Mouse (Mus musculus): ENCODE data around the gene Gm11549. TPM values are rescaled to one million over a fixed set of nuclear protein-coding genes. Genes with fewer than 3 reads are reported as not detected.
A peak's percentile ranks its signal among the peaks of the same experiment; 100 is the strongest.

Gene Gm11549
- polyA plus RNA-seq, 1 experiment from 2014 or later: not detected

DNA sequence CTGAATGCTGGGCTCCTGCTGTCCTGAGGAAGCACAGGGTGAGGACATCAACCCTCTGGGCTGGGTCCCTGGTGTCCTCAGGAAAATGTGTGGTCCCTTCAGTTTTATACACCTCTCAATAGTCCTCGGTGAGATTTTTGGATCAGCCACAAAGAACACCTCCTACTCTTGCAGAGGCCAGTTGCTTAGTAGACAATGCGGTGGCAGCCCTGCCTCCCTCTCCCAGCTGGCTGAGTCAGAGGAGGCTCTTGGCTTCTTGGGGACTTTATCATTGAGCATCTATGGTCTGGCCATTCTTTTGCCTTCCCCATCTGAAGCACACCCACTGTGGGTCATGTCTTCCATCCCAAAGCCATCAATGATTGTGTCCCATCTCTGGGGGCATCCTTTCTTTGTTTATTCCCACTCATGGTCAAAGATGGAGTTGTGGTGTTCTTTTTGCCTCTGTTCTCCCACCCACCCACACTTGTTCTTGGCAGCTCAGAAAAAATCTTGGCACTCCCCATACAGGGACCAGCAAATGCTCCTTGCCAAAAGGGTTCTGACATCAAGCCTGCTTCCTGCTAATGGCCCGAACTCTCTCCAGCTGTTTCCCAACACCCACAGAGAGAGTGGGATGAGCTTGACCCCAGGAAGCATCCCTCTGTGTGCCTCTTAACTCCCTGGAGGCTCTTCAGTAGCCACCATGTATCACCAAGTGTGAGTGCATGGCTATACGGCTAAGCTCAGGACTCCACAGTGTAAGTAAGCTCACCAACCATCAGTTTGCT lies 16.3 kb upstream of the Gm11549 start:
- WGBS (ENCODE audit: insufficient replicate concordance): 68% methylated on average over 4 of the region's 4 CpGs
- ATAC-seq (ENCODE audit: low read depth): no peak
- no peak overlapping the region for H3K4me2 ChIP-seq
- no peak overlapping the region for H3K27ac ChIP-seq
- no peaks in the 10 kb centered on the region for H3K9me3 ChIP-seq (replicated peaks)
- H3K4me3 ChIP-seq (replicated peaks): no peak overlapping the region
- H3K9ac ChIP-seq: no peak overlapping the region
- 0 out of 2 replicates have a peak, but pooled peaks cover under 1% of the 10 kb centered on the region for H3K4me1 ChIP-seq (replicated peaks)
- peaks cover 5% of the 10 kb centered on the region; the same call in 1 of the 2 replicates for H3K27me3 ChIP-seq
- no peak for DNase-seq
- no peaks in the 10 kb centered on the region for H3K36me3 ChIP-seq

DNA sequence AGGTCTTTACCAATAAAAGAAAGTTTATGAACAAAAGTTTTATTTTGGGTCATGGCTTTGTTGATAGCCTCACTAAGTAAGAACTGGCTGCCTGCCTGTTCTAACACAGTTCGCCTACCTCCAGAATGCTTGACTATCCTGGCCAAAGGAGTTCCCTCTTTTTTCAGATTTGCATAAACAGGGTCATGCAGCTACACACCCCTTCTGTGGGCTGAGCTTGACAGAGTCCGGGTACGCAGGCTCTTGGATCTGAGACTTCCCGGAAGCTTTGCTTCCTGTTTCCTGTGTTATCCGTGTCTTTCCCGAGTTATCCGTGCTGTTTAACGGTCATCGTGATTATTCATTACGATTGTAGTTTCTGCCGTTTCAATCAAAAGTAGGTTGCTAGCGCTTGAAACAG lies 14.4 kb upstream of the Gm11549 start:
- Histone ChIP-seq H3K27me3 (peaks cover 21% of the 10 kb centered on the region), H3K27ac (no peak overlapping the region), H3K4me3 (replicated peaks) (no peak overlapping the region), H3K4me2 (no peak overlapping the region), H3K4me1 (replicated peaks) (0 out of 2 replicates have a peak, but pooled peaks cover 3% of the 10 kb centered on the region), H3K9ac (no peak overlapping the region), H3K36me3 (no peaks in the 10 kb centered on the region), H3K9me3 (replicated peaks) (no peaks in the 10 kb centered on the region)
- ATAC-seq (ENCODE audit: low read depth) (no peak), DNase-seq (no peak)
- WGBS (ENCODE audit: insufficient replicate concordance): 71% methylated on average over 12 of the region's 12 CpGs

DNA sequence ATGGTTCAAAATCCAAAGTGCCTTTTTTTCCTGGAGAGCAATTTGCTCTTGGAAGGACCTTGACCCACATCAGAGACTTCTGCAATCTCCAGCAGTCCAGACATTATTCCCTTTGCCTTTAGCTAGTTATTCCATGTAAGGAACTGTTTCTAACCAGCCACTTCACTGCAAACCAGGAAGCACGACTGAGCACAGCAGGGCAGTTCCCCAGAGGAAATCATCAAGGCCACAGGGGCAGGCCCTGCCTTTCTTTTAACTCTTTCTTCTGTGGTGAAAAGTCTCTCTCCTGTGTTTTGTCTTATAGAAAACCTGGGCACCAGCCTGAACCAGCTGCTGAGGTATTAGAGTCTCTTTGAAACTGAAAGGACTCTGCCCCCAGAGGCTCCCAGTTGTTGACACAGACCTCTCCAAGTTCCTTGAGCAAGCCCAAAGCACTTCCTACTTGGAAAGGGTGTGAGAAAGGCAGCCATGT lies 11.6 kb upstream of the Gm11549 start:
- Histone ChIP-seq H3K27me3 (peaks cover 28% of the 10 kb centered on the region), H3K4me1 (replicated peaks) (0 out of 2 replicates have a peak, but pooled peaks cover 3% of the 10 kb centered on the region), H3K9me3 (replicated peaks) (no peaks in the 10 kb centered on the region), H3K9ac (no peak overlapping the region), H3K4me2 (no peak overlapping the region), H3K36me3 (no peaks in the 10 kb centered on the region), H3K4me3 (replicated peaks) (no peak overlapping the region), H3K27ac (no peak overlapping the region)
- 0% methylated on average over 1 of the region's 1 CpGs for WGBS (ENCODE audit: insufficient replicate concordance)
- DNase-seq (no peak), ATAC-seq (ENCODE audit: low read depth) (no peak)

DNA sequence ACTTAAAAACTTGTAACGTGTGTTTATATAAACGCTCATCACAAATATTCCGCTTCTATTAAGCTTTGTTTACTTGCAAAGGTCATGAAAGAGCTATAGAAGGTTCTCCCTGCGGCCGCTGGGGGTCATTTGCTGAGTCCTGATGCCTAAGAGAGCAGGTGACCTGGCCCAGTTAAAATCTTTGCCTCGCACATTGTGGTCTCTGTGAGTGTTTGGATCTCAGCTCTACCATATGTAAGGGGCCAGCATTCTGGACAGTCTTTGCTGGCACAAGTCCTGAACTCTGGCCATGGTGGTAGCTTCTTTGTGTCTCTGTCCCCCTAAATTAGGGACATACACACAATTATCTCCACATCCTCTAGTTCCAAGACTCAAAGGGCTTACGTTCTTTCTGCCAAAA lies 11.1 kb upstream of the Gm11549 start:
- Histone ChIP-seq H3K4me1 (replicated peaks) (0 out of 2 replicates have a peak, but pooled peaks cover 3% of the 10 kb centered on the region), H3K36me3 (no peaks in the 10 kb centered on the region), H3K9me3 (replicated peaks) (no peaks in the 10 kb centered on the region), H3K4me3 (replicated peaks) (no peak overlapping the region), H3K27me3 (peaks cover 28% of the 10 kb centered on the region), H3K27ac (no peak overlapping the region), H3K9ac (no peak overlapping the region), H3K4me2 (0 out of 2 replicates have a peak overlapping the region, but pooled peaks have one; percentile 56)
- DNase-seq: no peak
- 46% methylated on average over 7 of the region's 7 CpGs for WGBS (ENCODE audit: insufficient replicate concordance)
- no peak for ATAC-seq (ENCODE audit: low read depth)

DNA sequence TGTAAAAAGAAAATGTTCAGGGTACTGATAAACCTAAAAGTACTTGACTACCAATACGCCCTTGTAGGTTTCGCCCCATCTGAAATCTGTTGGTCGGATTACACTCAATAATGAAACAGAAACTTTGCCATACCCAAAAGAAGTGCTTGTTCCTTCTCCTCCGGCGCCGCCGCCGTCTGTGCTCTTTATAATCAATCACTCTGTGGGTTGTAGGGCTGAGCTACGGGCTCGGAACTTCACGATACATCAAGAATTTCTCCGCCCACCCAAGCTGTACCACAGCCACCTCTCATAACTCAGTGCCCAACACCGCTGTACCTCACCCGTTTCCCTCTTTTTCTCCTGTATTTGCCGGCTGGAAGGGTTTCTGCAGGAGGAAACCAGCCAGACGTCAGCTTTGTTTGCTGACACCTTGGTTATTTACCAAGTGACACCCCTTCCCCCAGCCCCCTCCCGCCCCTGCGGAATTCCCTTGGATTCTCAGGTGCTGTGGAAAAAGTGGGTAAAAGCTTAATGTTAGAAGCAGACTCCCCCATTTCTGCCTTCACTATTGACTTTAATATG lies 10.4 kb upstream of the Gm11549 start:
- Histone ChIP-seq H3K4me3 (replicated peaks) (peak overlapping the region; percentile 43), H3K27me3 (peaks cover 28% of the 10 kb centered on the region), H3K4me1 (replicated peaks) (0 out of 2 replicates have a peak, but pooled peaks cover 3% of the 10 kb centered on the region), H3K9me3 (replicated peaks) (no peaks in the 10 kb centered on the region), H3K36me3 (no peaks in the 10 kb centered on the region), H3K4me2 (peak overlapping the region; percentile 56), H3K27ac (no peak overlapping the region), H3K9ac (no peak overlapping the region)
- no peak for ATAC-seq (ENCODE audit: low read depth)
- no peak for DNase-seq
- WGBS (ENCODE audit: insufficient replicate concordance): 8% methylated on average over 18 of the region's 18 CpGs

DNA sequence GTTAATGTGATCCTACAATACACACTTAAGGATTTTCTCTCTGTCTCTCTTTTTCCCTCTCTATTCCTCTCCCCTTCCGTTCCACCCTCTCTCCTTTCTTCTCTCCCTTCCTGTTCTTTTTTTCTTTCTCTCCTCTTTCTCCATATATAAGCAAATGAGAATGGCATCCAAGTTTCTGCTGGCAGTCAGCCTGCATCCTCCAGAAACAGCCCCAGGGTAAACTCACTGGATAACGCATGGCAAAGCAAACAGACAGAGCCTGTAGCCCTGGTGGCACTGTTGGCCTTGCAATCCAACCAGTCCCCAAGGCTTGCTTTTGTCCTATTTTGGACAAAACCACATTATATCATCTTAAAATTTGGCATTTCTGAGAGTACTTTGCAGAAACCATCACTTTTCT lies 9.6 kb upstream of the Gm11549 start:
- H3K27me3 ChIP-seq: peaks cover 28% of the 10 kb centered on the region
- no peak for DNase-seq
- WGBS (ENCODE audit: insufficient replicate concordance): 54% methylated on average over 2 of the region's 2 CpGs

DNA sequence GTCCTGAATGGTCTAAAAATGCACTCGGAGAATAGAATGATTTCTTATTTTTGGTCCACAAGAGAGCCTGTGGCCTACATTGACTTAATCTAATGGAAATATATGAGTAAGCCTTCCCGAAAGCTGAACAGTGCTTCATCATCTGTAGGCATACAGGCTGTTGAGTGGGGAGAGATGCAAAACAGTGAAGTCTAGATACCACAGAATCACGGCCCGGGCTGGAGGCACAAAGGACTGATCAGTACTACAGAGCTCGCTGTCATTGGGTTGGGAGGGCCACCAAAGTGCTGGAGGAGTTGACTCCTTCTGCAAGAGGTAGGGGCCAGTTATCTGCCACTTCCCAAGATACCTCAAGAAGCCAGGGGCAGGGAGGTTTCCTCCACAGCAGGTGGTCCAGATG lies 9.2 kb upstream of the Gm11549 start:
- 59% methylated on average over 5 of the region's 5 CpGs for WGBS (ENCODE audit: insufficient replicate concordance)
- no peak for ATAC-seq (ENCODE audit: low read depth)
- peaks cover 28% of the 10 kb centered on the region for H3K27me3 ChIP-seq

More for the DNA sequence above, 9.6 kb upstream of the Gm11549 start:
- Histone ChIP-seq H3K4me3 (replicated peaks) (no peak overlapping the region), H3K9ac (no peak overlapping the region), H3K27ac (no peak overlapping the region), H3K36me3 (no peaks in the 10 kb centered on the region), H3K4me2 (no peak overlapping the region), H3K4me1 (replicated peaks) (0 out of 2 replicates have a peak, but pooled peaks cover 3% of the 10 kb centered on the region), H3K9me3 (replicated peaks) (no peaks in the 10 kb centered on the region)
- no peak for ATAC-seq (ENCODE audit: low read depth)

DNA sequence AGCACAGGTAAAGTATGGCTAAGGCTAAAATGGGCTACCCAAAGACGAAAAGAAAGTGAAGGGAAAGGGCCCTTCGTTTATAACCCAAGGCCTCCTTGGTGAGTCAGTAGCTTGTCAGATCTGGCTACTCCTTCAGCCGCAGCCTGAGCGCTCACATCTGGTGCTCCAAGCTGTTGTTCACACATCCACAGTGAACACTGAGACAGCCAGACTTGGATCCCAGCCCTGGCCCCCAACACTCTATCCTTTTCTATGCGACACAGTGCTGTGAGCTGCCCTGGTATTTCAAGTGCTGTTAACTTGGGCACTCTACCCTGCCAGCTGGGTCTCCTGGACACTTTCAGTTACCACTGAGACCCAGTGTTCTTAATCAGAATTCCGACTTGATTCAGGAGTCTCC lies 8.7 kb upstream of the Gm11549 start:
- no peak overlapping the region for H3K27ac ChIP-seq
- H3K9ac ChIP-seq: no peak overlapping the region
- H3K4me3 ChIP-seq (replicated peaks): no peak overlapping the region
- peaks cover 28% of the 10 kb centered on the region for H3K27me3 ChIP-seq
- WGBS (ENCODE audit: insufficient replicate concordance): 73% methylated on average over 6 of the region's 6 CpGs
- H3K4me1 ChIP-seq (replicated peaks): 0 out of 2 replicates have a peak, but pooled peaks cover 3% of the 10 kb centered on the region
- no peaks in the 10 kb centered on the region for H3K36me3 ChIP-seq
- ATAC-seq (ENCODE audit: low read depth) (no peak), DNase-seq (no peak)
- H3K4me2 ChIP-seq: no peak overlapping the region
- no peaks in the 10 kb centered on the region for H3K9me3 ChIP-seq (replicated peaks)

More for the DNA sequence above, 9.2 kb upstream of the Gm11549 start:
- no peak overlapping the region for H3K27ac ChIP-seq
- H3K9ac ChIP-seq: no peak overlapping the region
- H3K9me3 ChIP-seq (replicated peaks): no peaks in the 10 kb centered on the region
- H3K4me2 ChIP-seq: no peak overlapping the region
- 0 out of 2 replicates have a peak, but pooled peaks cover 3% of the 10 kb centered on the region for H3K4me1 ChIP-seq (replicated peaks)
- no peaks in the 10 kb centered on the region for H3K36me3 ChIP-seq
- H3K4me3 ChIP-seq (replicated peaks): no peak overlapping the region
- no peak for DNase-seq

DNA sequence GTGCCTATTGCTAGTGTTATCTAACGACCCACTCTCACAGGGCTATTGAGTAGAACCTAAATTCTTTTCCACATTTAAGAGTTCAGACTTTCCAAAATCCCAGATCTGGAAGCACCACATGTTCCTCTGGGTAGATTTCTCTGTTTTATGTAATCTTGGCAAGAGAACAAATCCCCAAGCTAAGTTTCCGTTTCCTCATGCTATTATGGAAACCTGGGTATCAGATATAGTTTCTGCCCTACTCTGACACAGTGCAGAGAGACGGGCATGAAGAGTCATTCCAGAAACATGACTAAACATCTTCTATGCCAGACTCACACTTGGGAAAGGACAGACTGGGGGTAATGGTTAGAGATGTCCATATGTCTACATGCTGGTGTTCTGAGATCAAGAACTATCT lies 2.9 kb upstream of the Gm11549 start:
- Histone ChIP-seq H3K9ac (no peak overlapping the region), H3K36me3 (no peaks in the 10 kb centered on the region), H3K4me3 (replicated peaks) (no peak overlapping the region), H3K27ac (no peak overlapping the region), H3K9me3 (replicated peaks) (no peaks in the 10 kb centered on the region), H3K27me3 (peaks cover 40% of the 10 kb centered on the region), H3K4me2 (no peak overlapping the region), H3K4me1 (replicated peaks) (0 out of 2 replicates have a peak, but pooled peaks cover 6% of the 10 kb centered on the region)
- ATAC-seq (ENCODE audit: low read depth) (no peak), DNase-seq (no peak)
- 58% methylated on average over 3 of the region's 3 CpGs for WGBS (ENCODE audit: insufficient replicate concordance)

DNA sequence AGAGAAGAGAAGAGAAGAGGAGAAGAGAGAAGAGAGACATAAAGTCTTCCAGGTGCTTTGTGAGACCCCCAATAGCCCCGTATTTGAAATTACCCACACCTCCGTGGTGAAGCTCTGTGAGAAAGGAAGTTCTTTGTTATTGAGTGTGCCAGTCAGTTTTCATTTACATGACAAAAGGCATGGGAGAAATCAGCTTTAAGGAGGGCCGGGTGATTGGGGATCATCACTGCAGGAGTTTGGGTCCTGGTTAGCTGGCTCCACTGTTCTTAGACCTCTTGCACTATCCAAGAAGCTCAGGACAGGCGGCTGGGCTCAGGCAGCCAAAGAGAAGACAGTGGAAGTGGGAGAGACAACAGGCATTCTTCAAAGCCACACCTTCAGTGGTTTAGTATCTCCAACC lies 524 bp upstream of the Gm11549 start:
- WGBS (ENCODE audit: insufficient replicate concordance): 19% methylated on average over 4 of the region's 4 CpGs

DNA sequence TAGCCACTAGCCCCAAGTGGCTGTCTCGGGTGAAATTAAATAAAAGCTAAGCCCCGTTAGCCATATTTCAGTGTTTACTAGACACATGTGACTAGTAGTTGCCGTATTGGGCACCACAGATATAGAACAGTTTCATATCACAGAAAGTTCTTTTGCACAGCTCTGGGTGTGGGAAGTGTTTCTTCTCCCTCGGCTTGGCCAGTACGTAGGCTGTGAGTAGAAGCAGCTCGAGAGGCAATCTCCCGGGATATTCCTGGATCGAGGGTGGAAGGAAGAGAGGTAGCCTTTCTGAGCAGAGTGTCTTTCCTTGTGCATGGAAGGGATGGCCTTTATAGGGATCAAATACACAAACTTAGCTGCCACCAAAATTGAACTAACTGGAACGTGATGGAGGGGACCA lies 5.4 kb downstream of the Gm11549 start:
- Histone ChIP-seq H3K4me2 (no peak overlapping the region), H3K4me3 (replicated peaks) (no peak overlapping the region), H3K36me3 (no peaks in the 10 kb centered on the region), H3K9ac (no peak overlapping the region), H3K27ac (no peak overlapping the region), H3K27me3 (peaks cover 17% of the 10 kb centered on the region), H3K4me1 (replicated peaks) (0 out of 2 replicates have a peak, but pooled peaks cover 4% of the 10 kb centered on the region), H3K9me3 (replicated peaks) (no peaks in the 10 kb centered on the region)
- 71% methylated on average over 9 of the region's 9 CpGs for WGBS (ENCODE audit: insufficient replicate concordance)
- ATAC-seq (ENCODE audit: low read depth): no peak
- DNase-seq: no peak

More for the DNA sequence above, 524 bp upstream of the Gm11549 start:
- Histone ChIP-seq H3K4me3 (replicated peaks) (no peak overlapping the region), H3K27me3 (peaks cover 40% of the 10 kb centered on the region), H3K9me3 (replicated peaks) (no peaks in the 10 kb centered on the region), H3K36me3 (no peaks in the 10 kb centered on the region), H3K27ac (no peak overlapping the region), H3K4me2 (no peak overlapping the region), H3K4me1 (replicated peaks) (0 out of 2 replicates have a peak, but pooled peaks cover 6% of the 10 kb centered on the region), H3K9ac (no peak overlapping the region)
- no peak for ATAC-seq (ENCODE audit: low read depth)
- no peak for DNase-seq
